Mouse (Mus musculus): Measurements from ENCODE around the gene Dmrtc2. TPM values are rescaled to one million over a fixed set of nuclear protein-coding genes. Genes with fewer than 3 reads are reported as not detected.

Dmrtc2 gene
- not detected for polyA plus RNA-seq (2014; fragmentation: Illumina TruSeq; extraction: RNeasy Lipid Tissue Mini Kit (QIAGEN cat#74804))

GRCm38 (mm10) chr7:24869532-24870165, at the start of gene Dmrtc2, which contains the start of gene Lypd4:
TSS of gene Dmrtc2 (plus strand) at chr7:24870057.
TSS of gene Lypd4 (minus strand) at chr7:24869941.

GRCm38 (mm10) chr7:24861913-24862312, 7.9 kb upstream of the Dmrtc2 start, which contains the start of gene Gm9844:
TSS of gene Gm9844 (plus strand) at chr7:24862213.

GRCm38 (mm10) chr7:24883896-24884692, 14.2 kb downstream of the Dmrtc2 start, which contains the start of gene Rps19:
TSS of gene Rps19 (plus strand) at chr7:24884371.

DNA sequence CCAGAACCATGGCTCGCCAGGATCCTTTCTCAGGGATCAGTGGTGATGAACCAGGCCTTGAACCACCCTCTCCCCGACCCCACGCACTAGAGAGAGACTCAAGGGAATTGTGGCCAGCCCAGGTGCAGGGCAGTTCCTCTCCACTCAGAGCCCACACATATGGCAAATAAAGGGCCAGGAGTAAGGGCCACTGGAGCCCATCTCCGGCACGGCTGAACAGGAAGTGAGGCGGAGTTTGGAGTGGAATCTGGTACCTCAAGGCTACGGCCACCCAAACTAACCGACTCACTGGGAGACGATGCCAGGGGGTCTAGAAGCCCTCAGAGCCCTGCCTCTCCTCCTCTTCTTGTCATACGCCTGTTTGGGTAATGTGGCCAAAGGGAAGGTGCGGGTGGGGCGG, 27.4 kb downstream of the Dmrtc2 start, which contains the start of gene Cd79a:
Cd79a (plus strand) TSS at position 158 of the 400 bp plus-strand sequence.

GRCm38 (mm10) chr7:24902630-24903443, 33.0 kb downstream of the Dmrtc2 start, which contains the start of gene Arhgef1:
TSS of gene Arhgef1 (plus strand) at chr7:24902912.

Other genes starting within 250 kb of the Dmrtc2 start
- not detected for gene Lypd3, start 233.5 kb upstream of the Dmrtc2 start, polyA plus RNA-seq (2014; fragmentation: Illumina TruSeq; extraction: RNeasy Lipid Tissue Mini Kit (QIAGEN cat#74804))
- not detected for gene Tex101, start 193.4 kb upstream of the Dmrtc2 start, polyA plus RNA-seq (2014; fragmentation: Illumina TruSeq; extraction: RNeasy Lipid Tissue Mini Kit (QIAGEN cat#74804))
- gene BC049730, start 160.8 kb upstream of the Dmrtc2 start, polyA plus RNA-seq (2014; fragmentation: Illumina TruSeq; extraction: RNeasy Lipid Tissue Mini Kit (QIAGEN cat#74804)) = not detected
- gene Gm4763, start 143.1 kb upstream of the Dmrtc2 start, polyA plus RNA-seq (2014; fragmentation: Illumina TruSeq; extraction: RNeasy Lipid Tissue Mini Kit (QIAGEN cat#74804)) = not detected
- 0.17 TPM for gene Cd177, start 109.7 kb upstream of the Dmrtc2 start, polyA plus RNA-seq (2014; fragmentation: Illumina TruSeq; extraction: RNeasy Lipid Tissue Mini Kit (QIAGEN cat#74804))
- 0.83 TPM for gene Ceacam10, start 92.9 kb upstream of the Dmrtc2 start, polyA plus RNA-seq (2014; fragmentation: Illumina TruSeq; extraction: RNeasy Lipid Tissue Mini Kit (QIAGEN cat#74804))
- not detected for gene Gm9844, start 7.8 kb upstream of the Dmrtc2 start, polyA plus RNA-seq (2014; fragmentation: Illumina TruSeq; extraction: RNeasy Lipid Tissue Mini Kit (QIAGEN cat#74804))
- gene Lypd4, start 116 bp upstream of the Dmrtc2 start, polyA plus RNA-seq (2014; fragmentation: Illumina TruSeq; extraction: RNeasy Lipid Tissue Mini Kit (QIAGEN cat#74804)) = not detected
- 9.2 TPM for gene Rps19, start 14.3 kb downstream of the Dmrtc2 start, polyA plus RNA-seq (2014; fragmentation: Illumina TruSeq; extraction: RNeasy Lipid Tissue Mini Kit (QIAGEN cat#74804))
- not detected for gene Cd79a, start 27.3 kb downstream of the Dmrtc2 start, polyA plus RNA-seq (2014; fragmentation: Illumina TruSeq; extraction: RNeasy Lipid Tissue Mini Kit (QIAGEN cat#74804))
- 0.37 TPM for gene Arhgef1, start 32.9 kb downstream of the Dmrtc2 start, polyA plus RNA-seq (2014; fragmentation: Illumina TruSeq; extraction: RNeasy Lipid Tissue Mini Kit (QIAGEN cat#74804))
- not detected for gene Gm4881, start 74.4 kb downstream of the Dmrtc2 start, polyA plus RNA-seq (2014; fragmentation: Illumina TruSeq; extraction: RNeasy Lipid Tissue Mini Kit (QIAGEN cat#74804))
- not detected for gene Rabac1, start 102.7 kb downstream of the Dmrtc2 start, polyA plus RNA-seq (2014; fragmentation: Illumina TruSeq; extraction: RNeasy Lipid Tissue Mini Kit (QIAGEN cat#74804))
- gene Atp1a3, start 135.9 kb downstream of the Dmrtc2 start, polyA plus RNA-seq (2014; fragmentation: Illumina TruSeq; extraction: RNeasy Lipid Tissue Mini Kit (QIAGEN cat#74804)) = 0.20 TPM
- 1.4 TPM for gene Grik5, start 202.3 kb downstream of the Dmrtc2 start, polyA plus RNA-seq (2014; fragmentation: Illumina TruSeq; extraction: RNeasy Lipid Tissue Mini Kit (QIAGEN cat#74804))
- gene Zfp574, start 202.5 kb downstream of the Dmrtc2 start, polyA plus RNA-seq (2014; fragmentation: Illumina TruSeq; extraction: RNeasy Lipid Tissue Mini Kit (QIAGEN cat#74804)) = 1.2 TPM